ENCODE assay signal across 11 mouse cellular contexts in the genomic region with DNA sequence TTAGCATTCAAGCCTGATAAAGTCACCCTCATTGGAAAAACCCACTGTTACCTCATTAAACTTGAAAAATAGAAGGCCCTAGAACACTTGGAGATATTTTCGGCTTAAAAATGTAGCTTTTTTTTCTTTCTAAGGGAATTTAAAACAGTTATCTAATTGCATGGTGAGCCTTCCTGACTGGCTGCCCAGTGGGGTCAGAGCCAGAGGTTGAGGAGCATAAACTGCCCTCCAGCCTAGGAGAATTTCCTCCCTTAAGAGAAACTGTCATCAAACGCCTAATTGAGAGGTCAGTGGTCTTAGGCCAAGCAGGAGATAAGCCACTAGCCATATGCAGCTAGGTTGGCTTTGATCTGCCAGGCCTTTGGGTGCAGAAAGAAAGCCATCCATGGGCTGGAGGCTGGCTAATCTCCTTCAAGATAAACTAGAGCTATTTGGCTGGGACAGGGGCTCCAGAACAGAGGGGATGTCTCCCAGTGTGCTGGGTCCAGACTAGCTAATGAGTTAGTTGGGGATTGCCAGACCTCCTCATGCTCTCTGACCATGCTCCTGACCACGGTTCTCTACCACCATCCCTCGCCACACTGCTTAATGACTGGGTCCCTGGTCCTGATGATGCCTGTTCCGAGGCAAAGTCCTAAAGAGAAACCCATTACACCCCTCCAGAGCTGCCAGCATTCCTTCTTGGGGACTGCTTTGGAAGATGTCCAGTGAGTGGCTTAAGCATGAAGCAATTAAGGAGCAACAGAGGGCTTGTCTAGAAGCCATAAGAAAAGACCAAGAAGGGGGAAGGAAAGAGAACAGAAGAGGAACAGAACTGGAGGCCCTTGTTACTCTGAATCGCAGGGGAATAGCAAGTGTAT.
DNase-seq lines count a peak whose midpoint lies in the region; ATAC-seq and TF ChIP-seq lines count a peak whose summit lies in the region.
"Had no signal": no experiment of that assay in that cellular context is flagged by ENCODE, and none has a peak within 500 bp of the region (broad histone marks: within the 10 kb centered on the region; RNA-seq: fewer than 3 reads in every experiment).

No protein-coding gene starts in this region.

- DNase-seq in forebrain, postnatal 0 days, result peak; percentile 50
- peak; percentile 69 for DNase-seq in lung, embryonic 14.5 days
- no peak for DNase-seq in lung, adult 18-20 months
- peak; percentile 38 to 47 for DNase-seq in heart, postnatal 36 days
- peak; percentile 18 for DNase-seq in testis, postnatal 14 days (ENCODE audit: low spot score)
- no peak for DNase-seq in right cerebral cortex, postnatal 25 days
- DNase-seq in left cerebral cortex, postnatal 25 days (ENCODE audit: low spot score in 2 of 2), result no peak

- no peaks in the 10 kb centered on the region for H3K36me3 ChIP-seq in forebrain, postnatal 0 days (ENCODE audit: insufficient read depth)
- H3K36me3 ChIP-seq in forebrain, embryonic 13.5 days (ENCODE audit: poor library complexity, severe bottlenecking), result no peaks in the 10 kb centered on the region
- H3K36me3 ChIP-seq in lung, embryonic 14.5 days (ENCODE audit: insufficient read depth), result no peaks in the 10 kb centered on the region
- H3K36me3 ChIP-seq: midbrain, embryonic 10.5 days; neural tube, embryonic 15.5 days had no signal

- 53% methylated on average over 6 of the region's 6 CpGs for WGBS in forebrain, postnatal 0 days
- 69% methylated on average over 6 of the region's 6 CpGs for WGBS in forebrain, embryonic 13.5 days
- WGBS in lung, embryonic 14.5 days, result 59% methylated on average over 6 of the region's 6 CpGs

- H3K4me2 ChIP-seq in forebrain, postnatal 0 days (ENCODE audit: low read depth), result no peak overlapping the region
- H3K4me2 ChIP-seq in forebrain, embryonic 13.5 days, result no peak overlapping the region
- no peak overlapping the region for H3K4me2 ChIP-seq in lung, embryonic 14.5 days
- H3K4me2 ChIP-seq: neural tube, embryonic 15.5 days had no signal

- TF ChIP-seq CTCF in forebrain, postnatal 0 days (IDR thresholded peaks at IDR 0.05; ENCODE audit: low read depth), result no peak
- no peak for TF ChIP-seq CTCF in lung, embryonic 14.5 days (IDR thresholded peaks at IDR 0.05; ENCODE audit: low read depth)

- H3K27me3 ChIP-seq in forebrain, postnatal 0 days (ENCODE audit: insufficient read depth, low read length), result no peaks in the 10 kb centered on the region
- H3K27me3 ChIP-seq in forebrain, embryonic 13.5 days, result no peaks in the 10 kb centered on the region
- H3K27me3 ChIP-seq in lung, embryonic 14.5 days (ENCODE audit: insufficient read depth, low read length), result no peaks in the 10 kb centered on the region
- H3K27me3 ChIP-seq: neural tube, embryonic 15.5 days had no signal

- no peak overlapping the region for H3K4me3 ChIP-seq in forebrain, postnatal 0 days (ENCODE audit: low read depth, low read length)
- no peak overlapping the region for H3K4me3 ChIP-seq in forebrain, embryonic 13.5 days
- H3K4me3 ChIP-seq in lung, embryonic 14.5 days (ENCODE audit: low read depth, low read length), result no peak overlapping the region
- H3K4me3 ChIP-seq: midbrain, embryonic 10.5 days; neural tube, embryonic 15.5 days had no signal

- H3K27ac ChIP-seq in forebrain, postnatal 0 days (ENCODE audit: low read depth, low read length), result no peak overlapping the region
- no peak overlapping the region for H3K27ac ChIP-seq in forebrain, embryonic 13.5 days
- H3K27ac ChIP-seq in lung, embryonic 14.5 days (ENCODE audit: low read depth), result peak overlapping the region; percentile 20; the same call in 1 of the 2 replicates
- H3K27ac ChIP-seq: kidney, postnatal 0 days; midbrain, embryonic 10.5 days; neural tube, embryonic 15.5 days had no signal

- H3K4me1 ChIP-seq in forebrain, postnatal 0 days (ENCODE audit: insufficient read depth), result peaks cover 22% of the 10 kb centered on the region
- H3K4me1 ChIP-seq in forebrain, embryonic 13.5 days, result peaks cover 25% of the 10 kb centered on the region
- H3K4me1 ChIP-seq in lung, embryonic 14.5 days (ENCODE audit: insufficient read depth), result peaks cover 19% of the 10 kb centered on the region

- peak; percentile 53 for ATAC-seq in forebrain, postnatal 0 days
- no peak for ATAC-seq in forebrain, embryonic 13.5 days
- ATAC-seq in lung, embryonic 14.5 days (ENCODE audit: insufficient read depth), result peak; percentile 14; the same call in 1 of the 2 replicates

- intact Hi-C loops in heart, postnatal 36 days (cut with DNase I), result no loop called here
- intact Hi-C loops in left cerebral cortex, postnatal 25 days (cut with DNase I), result no loop called here

- no peaks in the 10 kb centered on the region for H3K9me3 ChIP-seq in forebrain, postnatal 0 days (ENCODE audit: low read length)
- no peaks in the 10 kb centered on the region for H3K9me3 ChIP-seq in forebrain, embryonic 13.5 days (replicated peaks)
- H3K9me3 ChIP-seq in lung, embryonic 14.5 days (ENCODE audit: low read depth, low read length), result no peaks in the 10 kb centered on the region
- H3K9me3 ChIP-seq: midbrain, embryonic 10.5 days; neural tube, embryonic 15.5 days had no signal

- H3K9ac ChIP-seq in forebrain, postnatal 0 days, result no peak overlapping the region
- H3K9ac ChIP-seq in forebrain, embryonic 13.5 days, result no peak overlapping the region
- no peak overlapping the region for H3K9ac ChIP-seq in lung, embryonic 14.5 days
- H3K9ac ChIP-seq: neural tube, embryonic 15.5 days had no signal

Comparison
In these comparisons a context has a peak if more than half of its experiments do, and no peak if none do; other contexts are left out.
1. DNase-seq: peak in forebrain, postnatal 0 days (single experiment), lung, embryonic 14.5 days (single experiment), heart, postnatal 36 days (2 of 2) and testis, postnatal 14 days (single experiment); none in lung, adult 18-20 months (0 of 2), right cerebral cortex, postnatal 25 days (single experiment) and left cerebral cortex, postnatal 25 days (0 of 2).